In the genomic region with DNA sequence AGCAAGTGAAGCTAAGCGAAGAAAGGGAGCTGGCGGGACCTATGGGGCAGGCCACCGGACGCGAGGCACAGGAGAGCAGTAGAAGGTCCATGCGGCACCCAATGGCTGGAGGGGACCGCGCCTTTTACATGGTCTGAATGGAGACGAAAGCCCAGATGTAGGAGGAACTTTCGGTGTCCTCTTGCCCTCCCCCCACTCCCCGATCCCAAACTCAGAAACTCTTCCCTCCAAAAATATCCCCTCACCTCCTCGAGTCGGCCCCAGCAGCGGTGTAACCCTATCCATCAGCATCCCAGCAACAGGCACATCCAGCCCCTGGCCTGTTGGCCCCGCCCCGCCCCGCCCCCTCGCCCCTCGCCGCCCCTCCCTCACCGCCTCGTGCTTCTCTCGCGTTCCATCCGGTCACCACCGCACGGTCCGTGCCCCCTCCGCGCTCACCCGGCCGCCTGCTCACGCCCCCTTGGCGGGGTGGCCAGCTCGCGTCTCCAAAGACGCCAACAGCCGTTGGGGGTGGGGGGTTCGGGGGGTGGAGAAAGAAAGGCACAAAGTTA, we compare ENCODE assay signal across 9 mouse cellular contexts. TPM values are rescaled to one million over a fixed set of nuclear protein-coding genes. Genes with fewer than 3 reads are reported as not detected.
DNase-seq lines count a peak whose midpoint lies in the region; ATAC-seq lines count a peak whose summit lies in the region.
"Had no signal": no experiment of that assay in that cellular context is flagged by ENCODE, and none has a peak within 500 bp of the region (broad histone marks: within the 10 kb centered on the region; RNA-seq: fewer than 3 reads in every experiment).

Fndc3c1 (minus strand) TSS at position 301 of the 551 bp plus-strand sequence.

- no peaks in the 10 kb centered on the region for H3K9me3 ChIP-seq in heart, embryonic 10.5 days
- no peaks in the 10 kb centered on the region for H3K9me3 ChIP-seq in liver, embryonic 11.5 days (ENCODE audit: control insufficient read depth, low read length)

- H3K36me3 ChIP-seq in heart, embryonic 10.5 days, result no peaks in the 10 kb centered on the region
- no peaks in the 10 kb centered on the region for H3K36me3 ChIP-seq in liver, embryonic 11.5 days (ENCODE audit: control insufficient read depth, insufficient read depth, low read length)

- 15% methylated on average over 35 of the region's 39 CpGs for WGBS in heart, embryonic 10.5 days
- 11% methylated on average over 35 of the region's 39 CpGs for WGBS in liver, embryonic 11.5 days

- no peaks in the 10 kb centered on the region for H3K4me1 ChIP-seq in heart, embryonic 10.5 days
- H3K4me1 ChIP-seq in liver, embryonic 11.5 days (replicated peaks; ENCODE audit: control insufficient read depth, insufficient read depth, low read length), result no peaks in the 10 kb centered on the region

- no peak within 1 kb of the TSS for H3K9ac ChIP-seq in liver, embryonic 11.5 days (ENCODE audit: low read depth, low read length)

- DNase-seq in heart, embryonic 10.5 days (ENCODE audit: low spot score), result peak; percentile 79
- no peak for DNase-seq in heart, postnatal 25 days (ENCODE audit: low spot score)
- DNase-seq in embryo, embryonic 11.5 days (ENCODE audit: low read depth, low spot score), result peak; percentile 42
- DNase-seq in heart, postnatal 36 days, result peak; percentile 1 to 22
- DNase-seq in liver, embryonic 11.5 days (ENCODE audit: low spot score), result peak; percentile 38
- peak; percentile 58 for DNase-seq in retina, embryonic 14.5 days (ENCODE audit: low spot score)
- no peak for DNase-seq in urinary bladder, postnatal 14 days (ENCODE audit: low spot score)
- no peak for DNase-seq in cerebellum, adult 8-10 months

- peak within 1 kb of the TSS; percentile 79 for H3K27ac ChIP-seq in heart, embryonic 10.5 days
- H3K27ac ChIP-seq in liver, embryonic 11.5 days (ENCODE audit: low read depth, low read length), result 0 out of 2 replicates have a peak within 1 kb of the TSS, but pooled peaks have one; percentile 7

- ATAC-seq in liver, embryonic 11.5 days (replicated peaks; ENCODE audit: low FRiP score), result peak; percentile 86

- intact Hi-C loops in heart, postnatal 25 days (cut with DNase I), result loop anchor here (10.0 kb wide), 1 partner anchor 280 kb away; no protein-coding TSS in a partner anchor
- intact Hi-C loops in heart, postnatal 36 days (cut with DNase I), result loop anchor here (10.0 kb wide), 2 partner anchors 110 to 280 kb away; no protein-coding TSS in a partner anchor

- H3K4me2 ChIP-seq in liver, embryonic 11.5 days, result peak within 1 kb of the TSS; percentile 64

- peak within 1 kb of the TSS; percentile 60 for H3K4me3 ChIP-seq in heart, embryonic 10.5 days
- peak within 1 kb of the TSS; percentile 43 for H3K4me3 ChIP-seq in liver, embryonic 11.5 days (ENCODE audit: low read depth, low read length)

- H3K27me3 ChIP-seq in heart, embryonic 10.5 days (ENCODE audit: insufficient read depth, poor library complexity, severe bottlenecking), result 0 out of 2 replicates have a peak, but pooled peaks cover 5% of the 10 kb centered on the region
- H3K27me3 ChIP-seq in liver, embryonic 11.5 days (replicated peaks; ENCODE audit: control insufficient read depth, insufficient read depth, low read length), result peaks cover 20% of the 10 kb centered on the region

RNA-seq across cellular contexts. Expression of gene Fndc3c1, which starts in this region (rescaled TPM):
- polyA plus RNA-seq in heart, embryonic 10.5 days (2016; fragmentation: Nextera tagmentation; extraction: Ambion mirVana), result 25.4 and 40.1 TPM in 2 replicates
- total RNA-seq in heart, postnatal 25 days (2021), result under 1 TPM in 1 of 2 experiments, not detected in 1; 0.21 TPM
- total RNA-seq in heart, postnatal 36 days (2021), result not detected
- 7.6 and 12.4 TPM in 2 replicates for polyA plus RNA-seq in liver, embryonic 11.5 days (2014; fragmentation: Nextera tagmentation; extraction: Ambion mirVana)
- total RNA-seq: left cerebral cortex, adult 8-10 months had no signal

Comparison
In these comparisons a context has a peak if more than half of its experiments do, and no peak if none do; other contexts are left out.
1. DNase-seq: peak in heart, embryonic 10.5 days (single experiment), embryo, embryonic 11.5 days (single experiment), liver, embryonic 11.5 days (single experiment) and retina, embryonic 14.5 days (single experiment); none in heart, postnatal 25 days (single experiment), urinary bladder, postnatal 14 days (single experiment) and cerebellum, adult 8-10 months (single experiment).
2. Peak in DNase-seq in heart, postnatal 36 days; RNA of the gene not detected or under 1 TPM.